Mouse (Mus musculus): ENCODE measurements around the gene Tmem235. TPM values are rescaled to one million over a fixed set of nuclear protein-coding genes. Genes with fewer than 3 reads are reported as not detected.
A peak's percentile ranks its signal among the peaks of the same experiment; 100 is the strongest.

Tmem235 gene
- polyA plus RNA-seq, 1 experiment from 2014 or later: not detected

DNA sequence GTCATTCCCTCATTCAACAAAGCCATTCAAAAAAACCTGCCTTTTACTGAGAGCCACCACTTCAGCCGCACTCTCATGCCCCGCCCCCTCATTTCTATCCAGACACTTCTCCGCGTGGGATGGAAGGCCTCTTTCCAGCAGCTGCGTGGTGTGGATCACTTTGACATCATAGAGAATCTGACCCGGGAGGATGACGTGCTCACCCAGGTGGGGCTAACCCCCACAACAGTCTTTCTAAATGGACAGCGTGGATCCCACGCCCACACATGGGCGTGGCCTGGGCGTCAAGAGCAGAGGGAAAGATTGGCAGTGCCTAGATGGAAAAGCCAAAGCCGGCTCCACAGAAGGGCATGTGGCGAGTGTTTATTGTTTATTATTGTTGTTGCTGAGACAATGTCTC is 24.2 kb upstream of the Tmem235 start:
- no peak overlapping the region for H3K9ac ChIP-seq
- H3K27ac ChIP-seq: no peak overlapping the region
- no peaks in the 10 kb centered on the region for H3K9me3 ChIP-seq
- peak overlapping the region; percentile 32; the same call in 1 of the 2 replicates for H3K4me2 ChIP-seq
- WGBS: 24% methylated on average over 13 of the region's 13 CpGs
- H3K36me3 ChIP-seq: no peaks in the 10 kb centered on the region
- ATAC-seq (ENCODE audit: low FRiP score): no peak
- peaks cover 15% of the 10 kb centered on the region for H3K4me1 ChIP-seq (replicated peaks)
- no peaks in the 10 kb centered on the region for H3K27me3 ChIP-seq
- no peak overlapping the region for H3K4me3 ChIP-seq

DNA sequence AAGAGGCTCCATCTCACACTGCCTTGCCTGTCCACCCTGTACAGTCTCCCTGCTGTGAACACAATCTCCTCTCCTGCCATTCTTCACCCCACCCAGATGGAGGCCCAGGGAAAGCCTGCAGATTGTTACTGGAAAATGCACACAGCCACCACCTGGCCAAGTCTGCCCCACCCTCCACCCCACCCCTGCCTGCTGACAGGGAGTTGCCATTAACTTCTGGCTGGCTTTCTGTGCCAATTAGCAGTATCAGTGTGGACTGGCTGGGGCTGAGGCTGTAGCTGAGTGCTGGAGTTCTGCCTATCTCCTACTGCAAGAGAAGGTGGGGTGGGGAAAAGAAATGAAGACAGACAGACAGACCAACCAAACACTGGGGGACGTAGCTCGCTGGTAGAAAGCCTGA is 22.0 kb upstream of the Tmem235 start:
- H3K4me2 ChIP-seq: no peak overlapping the region
- WGBS: 63% methylated on average over 2 of the region's 2 CpGs
- 0 out of 2 replicates have a peak, but pooled peaks cover 6% of the 10 kb centered on the region for H3K4me1 ChIP-seq (replicated peaks)
- no peak for ATAC-seq (ENCODE audit: low FRiP score)
- H3K4me3 ChIP-seq: no peak overlapping the region
- H3K27ac ChIP-seq: no peak overlapping the region
- H3K27me3 ChIP-seq: no peaks in the 10 kb centered on the region
- no peaks in the 10 kb centered on the region for H3K36me3 ChIP-seq
- no peaks in the 10 kb centered on the region for H3K9me3 ChIP-seq
- H3K9ac ChIP-seq: no peak overlapping the region; the same call in 1 of the 2 replicates

DNA sequence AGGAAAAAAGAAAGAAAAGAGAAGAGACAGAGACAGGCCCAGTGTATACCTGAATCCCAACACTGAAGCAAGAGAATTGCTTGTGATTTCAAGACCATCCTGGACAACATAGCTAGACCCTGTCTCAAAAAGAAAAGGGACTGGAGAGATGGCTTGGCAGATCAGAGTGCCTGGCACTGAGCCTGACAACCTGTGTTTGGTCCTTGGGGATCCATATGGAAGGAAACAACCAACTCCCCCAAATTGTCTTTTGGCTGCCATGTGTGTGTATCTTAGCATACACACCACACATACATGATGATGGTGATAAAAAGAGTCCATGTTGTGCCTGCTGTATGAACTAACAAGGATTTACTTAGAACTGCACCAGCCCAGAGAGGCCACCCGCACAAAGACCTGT is 21.5 kb upstream of the Tmem235 start:
- whole genome bisulfite sequencing: 94% methylated on average over 1 of the region's 1 CpGs
- no peak for ATAC-seq (ENCODE audit: low FRiP score)
- no peaks in the 10 kb centered on the region for H3K9me3 ChIP-seq

DNA sequence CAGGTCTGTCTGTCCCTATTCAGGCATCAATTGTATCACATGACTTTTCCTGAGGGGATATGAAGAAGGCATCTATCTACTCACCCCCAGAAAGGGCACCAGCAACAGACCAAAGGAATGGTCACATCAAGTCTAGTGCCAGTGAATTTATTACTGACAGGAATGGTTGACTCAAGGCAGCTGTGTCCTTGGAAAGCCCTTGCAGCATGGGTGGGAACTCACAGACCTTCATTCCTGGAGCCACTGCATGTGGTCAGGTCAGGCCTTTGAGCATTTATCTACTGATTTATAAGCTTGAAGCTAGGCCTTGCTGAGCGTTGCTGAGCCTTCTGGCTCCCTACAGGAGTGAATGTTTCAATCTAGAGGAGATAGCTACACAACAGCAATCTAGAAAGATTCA is 19.6 kb upstream of the Tmem235 start:
- Histone ChIP-seq H3K4me2 (no peak overlapping the region), H3K27ac (no peak overlapping the region), H3K27me3 (no peaks in the 10 kb centered on the region), H3K4me3 (no peak overlapping the region), H3K4me1 (replicated peaks) (0 out of 2 replicates have a peak, but pooled peaks cover 6% of the 10 kb centered on the region), H3K9ac (no peak overlapping the region), H3K36me3 (no peaks in the 10 kb centered on the region), H3K9me3 (no peaks in the 10 kb centered on the region)
- 76% methylated on average over 1 of the region's 1 CpGs for WGBS
- no peak for ATAC-seq (ENCODE audit: low FRiP score)

More for the DNA sequence above, 21.5 kb upstream of the Tmem235 start:
- H3K36me3 ChIP-seq: no peaks in the 10 kb centered on the region
- H3K4me1 ChIP-seq (replicated peaks): 0 out of 2 replicates have a peak, but pooled peaks cover 6% of the 10 kb centered on the region
- H3K4me3 ChIP-seq: no peak overlapping the region
- H3K4me2 ChIP-seq: no peak overlapping the region
- H3K27me3 ChIP-seq: no peaks in the 10 kb centered on the region
- no peak overlapping the region for H3K27ac ChIP-seq
- H3K9ac ChIP-seq: no peak overlapping the region

DNA sequence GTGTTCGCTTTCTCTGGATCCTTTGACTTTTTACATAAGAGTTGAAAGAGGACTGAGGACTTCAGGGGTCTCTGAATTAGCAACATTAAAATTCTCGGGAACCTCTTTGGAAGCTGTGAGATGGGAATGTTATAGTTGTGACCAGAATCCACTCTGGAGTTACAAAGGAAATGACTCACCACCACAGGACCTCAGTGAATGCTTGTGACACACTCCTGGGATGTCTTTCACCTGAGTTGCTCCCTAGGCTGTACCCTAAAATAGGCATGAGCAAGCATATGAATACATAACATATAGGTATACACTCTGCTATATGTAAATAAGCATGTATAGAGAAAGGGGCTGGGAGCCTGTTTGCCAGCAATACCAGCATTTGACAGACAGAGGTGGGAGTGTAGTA is 17.1 kb upstream of the Tmem235 start:
- Histone ChIP-seq H3K4me2 (no peak overlapping the region), H3K4me1 (replicated peaks) (peaks cover 10% of the 10 kb centered on the region), H3K27me3 (no peaks in the 10 kb centered on the region), H3K9ac (no peak overlapping the region), H3K4me3 (no peak overlapping the region), H3K36me3 (no peaks in the 10 kb centered on the region), H3K9me3 (no peaks in the 10 kb centered on the region), H3K27ac (no peak overlapping the region)
- no peak for ATAC-seq (ENCODE audit: low FRiP score)
- 91% methylated on average over 2 of the region's 2 CpGs for WGBS

DNA sequence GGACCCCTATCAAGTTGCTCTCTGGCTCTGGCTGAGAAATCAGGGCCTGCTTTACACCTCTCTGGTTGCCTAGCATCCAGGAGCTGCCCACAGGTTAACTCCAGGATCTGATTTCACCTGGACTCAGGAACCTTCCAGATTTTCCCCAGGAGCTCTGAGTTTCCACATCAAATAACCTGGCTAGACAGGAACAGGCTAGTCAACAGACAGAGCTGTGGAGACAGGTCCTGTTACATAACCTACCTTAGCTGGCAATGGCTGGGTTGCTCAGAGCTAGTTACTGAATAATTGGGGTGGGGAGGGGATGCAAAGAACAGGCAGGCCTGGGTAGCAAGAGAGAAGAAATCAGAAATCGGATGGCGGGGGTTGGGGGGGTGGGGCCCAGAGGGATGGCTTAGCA is 15.6 kb upstream of the Tmem235 start:
- Histone ChIP-seq H3K4me1 (replicated peaks) (peaks cover 20% of the 10 kb centered on the region), H3K27ac (no peak overlapping the region), H3K36me3 (no peaks in the 10 kb centered on the region), H3K4me2 (no peak overlapping the region), H3K9ac (no peak overlapping the region), H3K27me3 (no peaks in the 10 kb centered on the region), H3K4me3 (no peak overlapping the region), H3K9me3 (no peaks in the 10 kb centered on the region)
- WGBS: 86% methylated on average over 2 of the region's 2 CpGs
- ATAC-seq (ENCODE audit: low FRiP score): no peak

DNA sequence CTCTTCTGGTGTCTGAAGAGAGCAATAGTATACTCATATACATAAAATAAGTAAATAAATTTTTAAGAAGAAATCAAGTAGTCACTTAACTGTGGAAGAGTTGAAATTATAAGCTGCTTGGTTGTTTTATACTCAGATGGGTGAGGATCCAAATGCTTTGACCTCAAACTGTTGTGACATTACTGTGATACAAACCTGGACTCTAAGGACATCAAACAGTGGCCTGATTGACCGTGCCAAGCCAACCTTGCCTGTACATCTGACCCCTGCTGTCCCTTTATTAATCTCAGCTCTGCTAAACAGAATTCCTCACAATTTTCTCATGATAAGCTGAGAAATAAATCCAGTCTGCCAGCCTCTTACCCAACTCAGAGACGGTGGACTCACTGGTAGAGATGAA is 14.9 kb upstream of the Tmem235 start:
- WGBS: 80% methylated on average over 2 of the region's 2 CpGs
- no peak overlapping the region for H3K4me2 ChIP-seq
- no peak overlapping the region for H3K4me3 ChIP-seq
- no peaks in the 10 kb centered on the region for H3K9me3 ChIP-seq
- no peak for ATAC-seq (ENCODE audit: low FRiP score)
- no peak overlapping the region for H3K9ac ChIP-seq
- H3K4me1 ChIP-seq (replicated peaks): peaks cover 25% of the 10 kb centered on the region
- H3K36me3 ChIP-seq: no peaks in the 10 kb centered on the region
- no peaks in the 10 kb centered on the region for H3K27me3 ChIP-seq
- no peak overlapping the region for H3K27ac ChIP-seq

DNA sequence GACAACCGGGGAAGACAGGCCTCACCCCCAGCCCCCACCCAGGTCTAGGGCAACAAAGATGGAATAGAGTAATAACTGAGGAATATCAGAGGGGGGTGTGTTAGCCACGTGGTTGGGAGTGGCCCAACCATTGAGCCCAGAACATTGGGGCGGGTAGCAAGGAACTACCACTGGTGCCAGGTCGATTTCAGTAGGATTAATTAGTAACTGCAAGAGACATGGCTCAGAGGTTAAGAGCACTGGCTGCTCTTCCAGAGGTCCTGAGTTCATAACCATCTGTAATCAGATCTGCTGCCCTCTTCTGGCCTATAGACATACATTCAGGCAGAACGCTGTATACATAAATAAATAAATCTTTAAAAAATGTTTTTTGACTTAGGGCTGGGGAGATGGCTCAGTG is 13.9 kb upstream of the Tmem235 start:
- Histone ChIP-seq H3K4me2 (no peak overlapping the region), H3K36me3 (no peaks in the 10 kb centered on the region)
- ATAC-seq (ENCODE audit: low FRiP score): no peak

DNA sequence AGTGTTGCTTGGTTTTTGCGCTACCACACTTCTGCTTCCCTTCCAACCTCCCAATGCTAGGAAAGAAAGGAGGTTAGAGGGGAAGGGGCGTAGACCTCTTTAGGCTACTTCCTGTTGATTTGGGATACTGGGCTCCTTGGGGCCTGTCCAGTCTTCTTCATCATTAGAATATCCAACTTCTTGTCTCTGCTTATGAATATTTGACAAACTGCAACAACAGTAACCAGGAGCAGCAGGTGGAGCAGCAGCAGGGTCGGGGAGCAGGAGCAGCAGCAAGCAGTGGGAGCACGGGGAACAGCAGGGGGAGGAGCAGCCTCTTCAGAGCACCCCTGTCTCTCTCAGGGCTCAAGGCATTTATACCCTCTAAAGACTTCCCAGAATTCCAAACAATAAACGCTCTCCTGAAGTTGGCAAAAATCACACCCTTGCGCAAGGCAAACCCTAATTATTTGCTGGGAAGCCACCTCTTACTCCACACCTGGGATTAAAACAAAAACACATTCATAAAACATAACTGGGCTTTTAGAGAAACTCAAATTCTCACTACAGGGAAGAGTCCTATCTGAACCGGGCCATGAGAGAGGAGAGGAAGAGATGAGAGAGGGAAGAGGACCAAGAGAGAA is 12.8 kb upstream of the Tmem235 start:
- peak overlapping the region; percentile 64; the same call in 1 of the 2 replicates for H3K4me3 ChIP-seq
- H3K27me3 ChIP-seq: no peaks in the 10 kb centered on the region
- ATAC-seq (ENCODE audit: low FRiP score): no peak
- 88% methylated on average over 7 of the region's 7 CpGs for WGBS
- H3K4me2 ChIP-seq: peak overlapping the region; percentile 88
- peaks cover 25% of the 10 kb centered on the region for H3K4me1 ChIP-seq (replicated peaks)
- 0 out of 2 replicates have a peak, but pooled peaks cover under 1% of the 10 kb centered on the region for H3K36me3 ChIP-seq
- H3K9me3 ChIP-seq: no peaks in the 10 kb centered on the region
- peak overlapping the region; percentile 92 for H3K9ac ChIP-seq
- H3K27ac ChIP-seq: peak overlapping the region; percentile 98

More for the DNA sequence above, 13.9 kb upstream of the Tmem235 start:
- WGBS: 64% methylated on average over 5 of the region's 5 CpGs
- H3K4me3 ChIP-seq: no peak overlapping the region
- H3K27ac ChIP-seq: no peak overlapping the region
- no peak overlapping the region for H3K9ac ChIP-seq
- H3K27me3 ChIP-seq: no peaks in the 10 kb centered on the region
- no peaks in the 10 kb centered on the region for H3K9me3 ChIP-seq
- H3K4me1 ChIP-seq (replicated peaks): peaks cover 25% of the 10 kb centered on the region

DNA sequence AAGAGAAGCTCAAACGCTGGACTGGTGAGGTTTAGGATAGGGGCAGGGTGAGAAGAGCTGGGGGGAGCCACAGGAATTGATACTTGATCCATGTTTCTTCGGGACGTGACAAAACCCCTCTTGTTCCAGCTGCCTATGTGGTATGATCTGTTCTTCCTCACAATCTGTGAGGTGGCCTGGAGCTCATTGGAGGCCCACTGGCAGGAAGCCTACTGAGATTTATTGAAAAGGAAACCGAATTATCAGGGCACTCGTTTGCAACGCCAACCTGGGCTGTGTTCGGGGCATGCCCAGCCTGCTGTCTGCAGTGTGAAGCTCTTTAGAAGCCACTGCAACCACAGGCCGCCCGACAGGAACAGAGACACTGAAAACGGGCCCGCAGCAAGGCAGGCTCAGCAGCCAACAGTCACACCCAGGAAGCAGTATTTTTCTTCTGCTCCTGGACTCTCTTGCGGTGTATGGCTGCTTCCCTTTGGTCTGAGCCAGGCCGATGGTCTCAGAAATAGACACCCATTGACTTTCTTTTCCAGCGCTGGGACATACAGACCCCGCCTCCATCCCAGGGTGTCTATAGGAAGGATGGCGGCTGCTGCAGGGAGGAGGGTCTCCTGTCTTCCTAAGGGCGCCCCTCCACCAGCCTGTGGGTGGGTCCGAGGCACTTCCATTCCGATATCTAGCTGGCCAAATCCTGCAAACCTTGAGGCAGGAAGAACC is 12.1 kb upstream of the Tmem235 start:
- H3K4me3 ChIP-seq: peak overlapping the region; percentile 64
- H3K9ac ChIP-seq: peak overlapping the region; percentile 92
- peaks cover 25% of the 10 kb centered on the region for H3K4me1 ChIP-seq (replicated peaks)
- H3K36me3 ChIP-seq: peaks cover 7% of the 10 kb centered on the region; the same call in 1 of the 2 replicates
- no peaks in the 10 kb centered on the region for H3K9me3 ChIP-seq
- H3K4me2 ChIP-seq: peak overlapping the region; percentile 88
- peak overlapping the region; percentile 98 for H3K27ac ChIP-seq
- peak; percentile 92 for ATAC-seq (ENCODE audit: low FRiP score)
- H3K27me3 ChIP-seq: no peaks in the 10 kb centered on the region
- 13% methylated on average over 19 of the region's 19 CpGs for WGBS

DNA sequence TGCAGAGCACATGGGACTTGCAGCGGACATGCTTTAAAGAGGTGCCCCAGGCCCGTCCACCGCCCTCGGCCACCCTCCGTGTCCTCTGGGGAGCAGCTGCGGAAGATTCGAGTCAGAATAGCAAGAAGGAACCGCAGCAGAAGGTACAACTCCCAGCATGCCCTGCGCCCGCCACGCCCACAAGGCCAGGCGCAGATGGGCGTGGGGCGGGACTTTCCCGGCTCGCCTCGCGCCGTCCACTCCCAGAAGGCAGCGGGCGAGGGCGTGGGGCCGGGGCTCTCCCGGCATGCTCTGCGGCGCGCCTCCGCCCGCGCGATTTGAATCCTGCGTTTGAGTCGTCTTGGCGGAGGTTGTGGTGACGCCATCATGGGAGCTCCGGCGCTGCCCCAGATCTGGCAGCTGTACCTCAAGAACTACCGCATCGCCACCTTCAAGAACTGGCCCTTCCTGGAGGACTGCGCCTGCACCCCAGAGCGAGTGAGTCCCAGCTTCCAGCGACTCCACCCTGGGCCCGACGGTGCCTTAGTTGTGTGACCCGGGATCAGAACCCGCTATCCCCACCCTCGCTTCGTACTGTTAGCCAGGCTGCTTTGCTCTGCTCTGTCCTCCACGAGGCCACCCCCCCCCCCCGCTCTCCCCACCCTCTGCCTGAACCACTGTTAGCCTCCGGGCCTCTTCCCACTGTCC is 11.4 kb upstream of the Tmem235 start, which contains the start of gene Birc5:
TSS of gene Birc5 (plus strand) at position 267 of the 687 bp plus-strand sequence.
- Histone ChIP-seq H3K36me3 (peaks cover 7% of the 10 kb centered on the region; the same call in 1 of the 2 replicates), H3K27me3 (no peaks in the 10 kb centered on the region), H3K27ac (peak within 1 kb of the TSS; percentile 98), H3K9me3 (no peaks in the 10 kb centered on the region), H3K4me2 (peak within 1 kb of the TSS; percentile 88), H3K4me3 (peak within 1 kb of the TSS; percentile 64), H3K4me1 (replicated peaks) (peaks cover 25% of the 10 kb centered on the region), H3K9ac (peak within 1 kb of the TSS; percentile 92)
- ATAC-seq (ENCODE audit: low FRiP score): peak; percentile 96
- WGBS: under 1% methylated on average over 44 of the region's 51 CpGs

DNA sequence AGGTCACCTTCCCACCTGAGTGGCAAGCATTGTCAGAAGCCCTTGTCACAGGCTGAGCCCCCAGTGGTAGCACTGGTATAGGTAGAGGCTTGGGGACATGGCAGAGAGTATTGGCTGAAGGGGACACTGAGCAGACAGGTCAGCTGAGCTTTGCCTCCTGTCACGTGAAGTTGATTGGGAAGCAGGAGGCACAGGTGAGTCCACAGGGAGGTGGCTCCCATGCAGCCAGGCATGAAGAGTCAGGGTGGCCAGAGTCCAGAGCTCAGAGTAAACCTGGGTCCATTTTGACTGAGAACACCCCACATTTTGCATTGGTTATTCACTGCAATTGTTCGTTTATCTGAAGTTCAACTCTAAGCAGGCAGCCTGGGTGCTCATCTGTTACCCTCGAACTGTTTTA is 7.7 kb upstream of the Tmem235 start:
- Histone ChIP-seq H3K9ac (no peak overlapping the region), H3K4me1 (replicated peaks) (peaks cover 21% of the 10 kb centered on the region), H3K27me3 (no peaks in the 10 kb centered on the region), H3K9me3 (no peaks in the 10 kb centered on the region), H3K27ac (no peak overlapping the region), H3K36me3 (peaks cover 16% of the 10 kb centered on the region), H3K4me3 (no peak overlapping the region), H3K4me2 (no peak overlapping the region)
- WGBS: 93% methylated on average over 3 of the region's 3 CpGs
- no peak for ATAC-seq (ENCODE audit: low FRiP score)
